Mouse (Mus musculus) lung, adult 2 months (tissue): ENCODE measurements around the gene Peak1. TPM values are rescaled to one million over a fixed set of nuclear protein-coding genes. Genes with fewer than 3 reads are reported as not detected.

Source experiments
- DNase-seq: peaks from one replicate; pipeline ENCODE4 v3.0.0; 2022
- H3K4me1 ChIP-seq: fragments of 200-500 bp; 2 replicates; pipeline ENCODE4 v1.6.1; 2011; ENCODE audit warnings: low read length; ENCODE audit not compliant: control insufficient read depth, insufficient read depth
- H3K4me3 ChIP-seq: fragments of 200-500 bp; replicated peaks from 2 replicates; pipeline ENCODE3; 2011; ENCODE audit warnings: low read depth, mild to moderate bottlenecking, control low read depth, low read length; ENCODE audit errors: extremely low read depth
- CTCF ChIP-seq: fragments of 200-500 bp; IDR thresholded peaks from 2 replicates; pipeline ENCODE4 v1.5.1; 2011; ENCODE audit warnings: mild to moderate bottlenecking, low read length, control low read depth; ENCODE audit not compliant: insufficient read depth
- POLR2A ChIP-seq: fragments of 200-500 bp; IDR thresholded peaks from 2 replicates; pipeline ENCODE4 v1.6.1; 2011; ENCODE audit warnings: low read depth, mild to moderate bottlenecking, control low read depth, low read length, borderline replicate concordance; ENCODE audit errors: extremely low read depth
- WGBS: fragments of 180-500 bp; shearing (Covaris S2); methylation state at CpG from one replicate; pipeline ENCODE4 v1.1.7; 2018; 5-methylcytosine and 5-hydroxymethylcytosine counted together
- polyA plus RNA-seq: library from polyadenylated mRNA; depleted of rRNA; stranded (reverse); fragments of >200 nt; gene quantifications from 2 replicates; pipeline ENCODE4 v1.2.3, GENCODE M21; 2012

Gene Peak1
- polyA plus RNA-seq, 1 experiment: 22.4 TPM

- DNase-seq: no peak
- TF ChIP-seq CTCF: no peak
- no peak for TF ChIP-seq POLR2A
- no peak overlapping the region for H3K4me3 ChIP-seq
- 72% methylated on average over 1 of the region's 1 CpGs for WGBS
- H3K4me1 ChIP-seq: no peaks in the 10 kb centered on the region
Measured at GRCm38 (mm10) chr9:56382786-56383185, 35.1 kb downstream of the Peak1 start.

GRCm38 (mm10) chr9:56374401-56374800 is 43.5 kb downstream of the Peak1 start:
- peaks cover 9% of the 10 kb centered on the region for H3K4me1 ChIP-seq
- WGBS: 39% methylated on average over 4 of the region's 4 CpGs
- TF ChIP-seq POLR2A (no peak), CTCF (no peak)
- no peak overlapping the region for H3K4me3 ChIP-seq
- no peak for DNase-seq

DNA sequence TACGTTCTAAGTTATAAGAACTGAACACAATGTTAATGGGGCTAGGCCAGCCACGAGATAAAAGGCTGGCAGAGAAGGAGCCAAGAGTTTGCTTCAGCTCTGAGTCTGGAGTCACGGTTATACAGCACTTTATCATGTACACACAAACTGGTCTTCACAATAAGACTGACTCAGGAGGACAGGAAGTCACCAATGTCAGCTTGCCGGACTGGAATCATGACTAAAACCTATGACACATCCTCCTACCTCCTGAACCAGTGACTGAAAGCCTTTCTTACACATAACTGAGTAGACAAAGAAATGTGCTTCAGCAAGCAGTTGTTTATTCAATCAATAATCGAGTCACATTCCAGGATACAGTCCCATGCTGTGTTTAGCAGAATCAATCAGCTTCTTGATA is 47.2 kb downstream of the Peak1 start:
- TF ChIP-seq POLR2A (no peak), CTCF (no peak)
- DNase-seq: no peak
- Histone ChIP-seq H3K4me3 (no peak overlapping the region), H3K4me1 (peaks cover 9% of the 10 kb centered on the region)
- 40% methylated on average over 5 of the region's 5 CpGs for WGBS

- no peak for DNase-seq
- peaks cover 3% of the 10 kb centered on the region; the same call in 1 of the 2 replicates for H3K4me1 ChIP-seq
- whole genome bisulfite sequencing: 44% methylated on average over 3 of the region's 3 CpGs
- H3K4me3 ChIP-seq: no peak overlapping the region
- TF ChIP-seq CTCF (no peak), POLR2A (no peak)
Measured at GRCm38 (mm10) chr9:56368814-56369213, 49.1 kb downstream of the Peak1 start.

- no peak for DNase-seq
- 63% methylated on average over 3 of the region's 3 CpGs for WGBS
- Histone ChIP-seq H3K4me3 (no peak overlapping the region), H3K4me1 (0 out of 2 replicates have a peak, but pooled peaks cover 2% of the 10 kb centered on the region)
- TF ChIP-seq CTCF (no peak), POLR2A (no peak)
Measured at GRCm38 (mm10) chr9:56363306-56363705, 54.6 kb downstream of the Peak1 start.

DNA sequence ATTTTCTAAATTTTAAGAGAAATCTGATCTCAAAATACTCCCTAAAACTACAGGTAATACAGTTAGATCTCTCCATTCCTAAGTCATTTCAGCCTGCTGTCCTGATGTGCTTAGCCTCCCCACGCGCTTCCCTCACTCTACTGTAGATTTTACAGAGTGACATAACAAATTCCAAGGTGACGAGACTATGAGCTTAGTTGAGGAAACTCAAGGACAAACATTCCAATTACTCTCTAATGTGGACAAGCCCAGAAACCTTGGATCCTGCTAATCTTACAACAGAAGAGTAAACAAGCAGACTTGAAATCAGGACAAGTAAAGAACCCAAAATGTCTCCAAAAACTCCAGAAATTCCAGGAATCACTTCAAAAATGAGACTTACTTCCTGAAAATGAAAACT is 58.6 kb downstream of the Peak1 start:
- 48% methylated on average over 3 of the region's 3 CpGs for WGBS
- Histone ChIP-seq H3K4me3 (no peak overlapping the region), H3K4me1 (0 out of 2 replicates have a peak, but pooled peaks cover 2% of the 10 kb centered on the region)
- no peak for DNase-seq
- TF ChIP-seq CTCF: no peak
- no peak for TF ChIP-seq POLR2A

DNA sequence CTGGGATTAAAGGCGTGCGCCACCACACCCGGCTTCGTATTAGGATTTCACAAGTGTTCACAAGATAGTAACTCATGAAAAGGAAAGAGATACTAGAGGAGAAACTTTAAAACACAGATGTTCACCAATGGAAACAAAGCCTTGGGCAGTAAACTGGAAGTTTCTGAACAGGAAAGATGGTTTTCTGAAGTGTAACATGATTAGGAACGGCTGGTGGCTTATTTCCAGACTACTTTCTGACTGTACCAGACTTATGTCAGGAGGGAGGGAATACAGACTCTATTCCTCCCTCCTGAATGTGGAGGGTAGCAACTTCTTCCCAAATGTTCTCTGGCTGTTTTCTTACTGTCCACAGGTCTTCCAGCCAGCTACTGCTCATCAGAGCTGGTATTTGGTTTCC is 62.7 kb downstream of the Peak1 start:
- no peak overlapping the region for H3K4me3 ChIP-seq
- TF ChIP-seq CTCF: no peak
- TF ChIP-seq POLR2A: no peak
- WGBS: 85% methylated on average over 5 of the region's 5 CpGs
- no peak for DNase-seq
- H3K4me1 ChIP-seq: 0 out of 2 replicates have a peak, but pooled peaks cover 2% of the 10 kb centered on the region

DNA sequence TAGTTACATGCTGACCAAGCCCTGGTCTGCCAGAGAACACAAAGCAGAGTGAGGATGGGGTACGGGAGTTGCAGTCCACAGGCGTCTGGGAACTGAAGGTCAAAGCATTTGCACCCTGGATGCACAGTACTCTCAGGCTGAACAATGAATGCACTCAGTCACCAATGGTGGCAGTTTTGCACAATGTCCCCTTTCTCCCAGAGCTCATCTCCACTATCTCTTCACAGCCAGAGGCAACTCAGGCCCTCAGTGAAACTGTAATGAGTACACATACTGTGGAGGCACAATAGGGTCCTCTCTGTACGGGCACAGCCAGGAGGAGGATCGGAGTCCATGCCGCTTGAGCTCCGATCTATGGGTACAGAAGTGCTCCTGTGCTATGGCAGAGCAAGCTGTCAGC is 71.5 kb downstream of the Peak1 start:
- no peak for TF ChIP-seq CTCF
- TF ChIP-seq POLR2A: no peak
- no peak overlapping the region for H3K4me3 ChIP-seq
- DNase-seq: no peak
- 85% methylated on average over 6 of the region's 6 CpGs for WGBS
- no peaks in the 10 kb centered on the region; the same call in 1 of the 2 replicates for H3K4me1 ChIP-seq

DNA sequence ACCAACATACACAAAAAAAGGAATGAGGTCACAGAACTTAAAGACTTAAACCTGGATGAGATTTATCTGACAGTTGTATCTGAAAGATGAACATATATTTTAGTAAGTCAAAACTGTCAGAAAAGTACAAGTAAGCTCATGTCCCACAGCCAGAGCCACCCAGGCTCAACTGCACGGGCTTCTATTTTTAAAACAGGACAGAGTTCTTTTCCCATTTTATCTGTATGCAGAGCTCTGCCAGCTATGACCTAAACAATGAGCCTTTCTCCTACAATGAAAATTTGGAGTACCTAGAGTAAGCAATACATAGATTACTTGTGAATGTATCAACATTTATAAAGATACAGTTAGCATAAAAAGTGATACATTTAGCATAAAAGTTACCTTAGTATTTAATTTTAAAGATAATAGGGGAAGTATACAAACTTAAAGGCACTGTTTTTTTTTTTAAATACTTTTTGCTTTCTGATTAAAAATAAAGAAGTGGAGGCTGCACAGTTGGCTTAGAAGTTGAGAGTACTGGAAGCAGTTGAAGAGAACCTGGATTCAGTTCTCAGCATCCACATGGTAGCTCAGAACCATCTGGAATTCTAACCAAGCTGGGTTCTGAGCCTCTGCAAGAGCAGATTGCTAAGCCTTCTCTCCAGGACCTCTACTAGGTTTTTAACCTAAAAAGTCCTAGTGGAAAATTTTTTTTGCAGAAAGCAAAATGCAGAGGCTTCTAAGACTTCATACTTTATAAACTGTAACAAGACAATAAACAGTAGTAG is 78.3 kb downstream of the Peak1 start:
- no peak for DNase-seq
- H3K4me3 ChIP-seq: no peak overlapping the region
- 10% methylated on average over 1 of the region's 1 CpGs for WGBS
- TF ChIP-seq POLR2A (no peak), CTCF (no peak)
- H3K4me1 ChIP-seq: no peaks in the 10 kb centered on the region; the same call in 1 of the 2 replicates

- TF ChIP-seq CTCF (no peak), POLR2A (no peak)
- DNase-seq: no peak
- Histone ChIP-seq H3K4me3 (no peak overlapping the region), H3K4me1 (no peaks in the 10 kb centered on the region; the same call in none of the 2 replicates)
- WGBS: 86% methylated on average over 12 of the region's 12 CpGs
Measured at GRCm38 (mm10) chr9:56334363-56334762, 83.5 kb downstream of the Peak1 start.
